In genomic region chr19:5693801-5694200, GRCm38 (mm10) we compare ENCODE assay signal across 14 mouse cellular contexts. TPM values are rescaled to one million over a fixed set of nuclear protein-coding genes. Genes with fewer than 3 reads are reported as not detected.
DNase-seq lines count a peak whose midpoint lies in the region; ATAC-seq and TF ChIP-seq lines count a peak whose summit lies in the region.
"Had no signal": no experiment of that assay in that cellular context is flagged by ENCODE, and none has a peak within 500 bp of the region (broad histone marks: within the 10 kb centered on the region; RNA-seq: fewer than 3 reads in every experiment).

No protein-coding gene starts in this region.

- peak overlapping the region; percentile 96; the same call in 1 of the 2 replicates for H3K9ac ChIP-seq in heart, embryonic 13.5 days
- no peak overlapping the region for H3K9ac ChIP-seq in lung, embryonic 14.5 days
- H3K9ac ChIP-seq in embryonic facial prominence, embryonic 12.5 days, result no peak overlapping the region
- H3K9ac ChIP-seq in limb, embryonic 15.5 days, result no peak overlapping the region
- H3K9ac ChIP-seq in hindbrain, embryonic 12.5 days, result no peak overlapping the region

- H3K4me3 ChIP-seq in heart, embryonic 13.5 days, result peak overlapping the region; percentile 81
- no peak overlapping the region for H3K4me3 ChIP-seq in lung, embryonic 14.5 days (ENCODE audit: low read depth, low read length)
- 0 out of 2 replicates have a peak overlapping the region, but pooled peaks have one; percentile 95 for H3K4me3 ChIP-seq in embryonic facial prominence, embryonic 12.5 days
- H3K4me3 ChIP-seq in limb, embryonic 15.5 days, result 0 out of 2 replicates have a peak overlapping the region, but pooled peaks have one; percentile 88
- H3K4me3 ChIP-seq in hindbrain, embryonic 12.5 days, result no peak overlapping the region

- no peaks in the 10 kb centered on the region for H3K9me3 ChIP-seq in heart, embryonic 13.5 days
- no peaks in the 10 kb centered on the region for H3K9me3 ChIP-seq in lung, embryonic 14.5 days (ENCODE audit: low read depth, low read length)
- no peaks in the 10 kb centered on the region for H3K9me3 ChIP-seq in embryonic facial prominence, embryonic 12.5 days
- no peaks in the 10 kb centered on the region for H3K9me3 ChIP-seq in limb, embryonic 15.5 days
- no peaks in the 10 kb centered on the region for H3K9me3 ChIP-seq in hindbrain, embryonic 12.5 days (replicated peaks)

- WGBS in heart, embryonic 13.5 days, result 85% methylated on average over 6 of the region's 6 CpGs
- WGBS in lung, embryonic 14.5 days, result 83% methylated on average over 6 of the region's 6 CpGs
- 85% methylated on average over 6 of the region's 6 CpGs for WGBS in embryonic facial prominence, embryonic 12.5 days
- 86% methylated on average over 6 of the region's 6 CpGs for WGBS in limb, embryonic 15.5 days
- 81% methylated on average over 6 of the region's 6 CpGs for WGBS in hindbrain, embryonic 12.5 days

- no peaks in the 10 kb centered on the region for H3K27me3 ChIP-seq in heart, embryonic 13.5 days (replicated peaks)
- no peaks in the 10 kb centered on the region for H3K27me3 ChIP-seq in lung, embryonic 14.5 days (ENCODE audit: insufficient read depth, low read length)
- H3K27me3 ChIP-seq in embryonic facial prominence, embryonic 12.5 days, result no peaks in the 10 kb centered on the region
- H3K27me3 ChIP-seq in limb, embryonic 15.5 days, result no peaks in the 10 kb centered on the region
- H3K27me3 ChIP-seq in hindbrain, embryonic 12.5 days, result peaks cover 8% of the 10 kb centered on the region; the same call in 1 of the 2 replicates
- H3K27me3 ChIP-seq: Patski had no signal

- TF ChIP-seq CTCF in lung, embryonic 14.5 days (IDR thresholded peaks at IDR 0.05; ENCODE audit: low read depth), result no peak

- peak overlapping the region; percentile 99 for H3K4me2 ChIP-seq in heart, embryonic 13.5 days
- peak overlapping the region; percentile 97; the same call in 1 of the 2 replicates for H3K4me2 ChIP-seq in lung, embryonic 14.5 days
- H3K4me2 ChIP-seq in embryonic facial prominence, embryonic 12.5 days (replicated peaks), result peak overlapping the region; percentile 94
- H3K4me2 ChIP-seq in limb, embryonic 15.5 days, result no peak overlapping the region
- no peak overlapping the region for H3K4me2 ChIP-seq in hindbrain, embryonic 12.5 days (replicated peaks)

- H3K36me3 ChIP-seq in heart, embryonic 13.5 days, result peaks cover 77% of the 10 kb centered on the region
- peaks cover 79% of the 10 kb centered on the region for H3K36me3 ChIP-seq in lung, embryonic 14.5 days (ENCODE audit: insufficient read depth)
- H3K36me3 ChIP-seq in embryonic facial prominence, embryonic 12.5 days, result peaks cover 71% of the 10 kb centered on the region
- peaks cover 68% of the 10 kb centered on the region for H3K36me3 ChIP-seq in limb, embryonic 15.5 days
- peaks cover 59% of the 10 kb centered on the region for H3K36me3 ChIP-seq in hindbrain, embryonic 12.5 days

- no peak overlapping the region for H3K27ac ChIP-seq in heart, embryonic 13.5 days (replicated peaks)
- H3K27ac ChIP-seq in lung, embryonic 14.5 days (ENCODE audit: low read depth), result no peak overlapping the region
- no peak overlapping the region for H3K27ac ChIP-seq in embryonic facial prominence, embryonic 12.5 days
- no peak overlapping the region for H3K27ac ChIP-seq in limb, embryonic 15.5 days
- no peak overlapping the region for H3K27ac ChIP-seq in hindbrain, embryonic 12.5 days
- H3K27ac ChIP-seq: hindbrain, embryonic 14.5 days had no signal

- no peak for DNase-seq in heart, adult 18-20 months
- DNase-seq in lung, embryonic 14.5 days, result no peak
- DNase-seq in lung, postnatal 10 days, result no peak
- no peak for DNase-seq in c-Kit-positive CD71-positive TER-119-positive erythroid progenitor cells, embryonic 14.5 days (ENCODE audit: low spot score)
- DNase-seq: adrenal gland, postnatal 14 days; cerebellum, adult 18-20 months had no signal

- H3K4me1 ChIP-seq in heart, embryonic 13.5 days, result peaks cover 51% of the 10 kb centered on the region
- peaks cover 12% of the 10 kb centered on the region; the same call in 1 of the 2 replicates for H3K4me1 ChIP-seq in lung, embryonic 14.5 days (ENCODE audit: insufficient read depth)
- peaks cover 36% of the 10 kb centered on the region for H3K4me1 ChIP-seq in embryonic facial prominence, embryonic 12.5 days
- H3K4me1 ChIP-seq in limb, embryonic 15.5 days, result peaks cover 48% of the 10 kb centered on the region
- peaks cover 57% of the 10 kb centered on the region for H3K4me1 ChIP-seq in hindbrain, embryonic 12.5 days

- no peak for ATAC-seq in heart, embryonic 13.5 days (ENCODE audit: extremely low read depth, insufficient number of reproducible peaks, low FRiP score, low TSS enrichment)
- no peak for ATAC-seq in lung, embryonic 14.5 days (ENCODE audit: insufficient read depth)
- ATAC-seq in embryonic facial prominence, embryonic 12.5 days (ENCODE audit: insufficient number of reproducible peaks, insufficient read depth, low FRiP score, low TSS enrichment), result no peak
- no peak for ATAC-seq in limb, embryonic 15.5 days (ENCODE audit: insufficient number of reproducible peaks, low FRiP score, low TSS enrichment, low read depth)
- ATAC-seq in hindbrain, embryonic 12.5 days (ENCODE audit: low FRiP score), result no peak
- ATAC-seq: Patski had no signal

RNA-seq across cellular contexts. Expression of gene Pcnx3, which starts 5.1 kb away (rescaled TPM):
- 13.6 and 14.9 TPM in 2 replicates for polyA plus RNA-seq in heart, embryonic 13.5 days (2015; fragmentation: Nextera tagmentation; extraction: Ambion mirVana)
- total RNA-seq in heart, adult 18-20 months (2021), result 10 to 100 TPM; 17.3 to 18.4 TPM
- polyA plus RNA-seq in lung, embryonic 14.5 days (2014; fragmentation: Nextera tagmentation; extraction: Ambion mirVana), result 28.4 and 35.2 TPM in 2 replicates
- 33.1 and 37.9 TPM in 2 replicates for polyA plus RNA-seq in embryonic facial prominence, embryonic 12.5 days (2016; fragmentation: Nextera tagmentation; extraction: Ambion mirVana)
- polyA plus RNA-seq in limb, embryonic 15.5 days (2015; fragmentation: Nextera tagmentation; extraction: Ambion mirVana), result 18.5 and 20.9 TPM in 2 replicates
- polyA plus RNA-seq in hindbrain, embryonic 12.5 days (2016; fragmentation: Nextera tagmentation; extraction: Ambion mirVana), result 34.6 and 35.0 TPM in 2 replicates

RNA-seq across cellular contexts. Expression of gene Map3k11, which starts 5.3 kb away (rescaled TPM):
- 23.2 and 24.0 TPM in 2 replicates for polyA plus RNA-seq in heart, embryonic 13.5 days (2015; fragmentation: Nextera tagmentation; extraction: Ambion mirVana)
- total RNA-seq in heart, adult 18-20 months (2021), result 10 to 100 TPM; 21.5 to 25.2 TPM
- 36.6 TPM in 2 replicates for polyA plus RNA-seq in lung, embryonic 14.5 days (2014; fragmentation: Nextera tagmentation; extraction: Ambion mirVana)
- 24.7 and 26.0 TPM in 2 replicates for polyA plus RNA-seq in embryonic facial prominence, embryonic 12.5 days (2016; fragmentation: Nextera tagmentation; extraction: Ambion mirVana)
- polyA plus RNA-seq in limb, embryonic 15.5 days (2015; fragmentation: Nextera tagmentation; extraction: Ambion mirVana), result 22.7 and 24.9 TPM in 2 replicates
- polyA plus RNA-seq in hindbrain, embryonic 12.5 days (2016; fragmentation: Nextera tagmentation; extraction: Ambion mirVana), result 21.5 and 23.3 TPM in 2 replicates

RNA-seq across cellular contexts. Expression of gene Kcnk7, which starts 10.4 kb away (rescaled TPM):
- polyA plus RNA-seq in heart, embryonic 13.5 days (2015; fragmentation: Nextera tagmentation; extraction: Ambion mirVana), result 0.29 TPM in 1 of 2 replicates, not detected in the other
- not detected for total RNA-seq in heart, adult 18-20 months (2021)
- polyA plus RNA-seq in lung, embryonic 14.5 days (2014; fragmentation: Nextera tagmentation; extraction: Ambion mirVana), result 0.32 and 0.47 TPM in 2 replicates
- polyA plus RNA-seq in embryonic facial prominence, embryonic 12.5 days (2016; fragmentation: Nextera tagmentation; extraction: Ambion mirVana), result 0.24 TPM in 1 of 2 replicates, not detected in the other
- polyA plus RNA-seq in limb, embryonic 15.5 days (2015; fragmentation: Nextera tagmentation; extraction: Ambion mirVana), result 3.1 and 4.4 TPM in 2 replicates
- polyA plus RNA-seq in hindbrain, embryonic 12.5 days (2016; fragmentation: Nextera tagmentation; extraction: Ambion mirVana), result not detected in 2 replicates
- total RNA-seq: adrenal gland, postnatal 14 days; left cerebral cortex, postnatal 36 days had no signal
- polyA plus RNA-seq: large intestine, adult 2 months had no signal

RNA-seq across cellular contexts. Expression of gene Sipa1, which starts 30.3 kb away (rescaled TPM):
- 21.9 and 23.2 TPM in 2 replicates for polyA plus RNA-seq in heart, embryonic 13.5 days (2015; fragmentation: Nextera tagmentation; extraction: Ambion mirVana)
- total RNA-seq in heart, adult 18-20 months (2021), result 10 to 100 TPM; 20.3 to 24.1 TPM
- polyA plus RNA-seq in lung, embryonic 14.5 days (2014; fragmentation: Nextera tagmentation; extraction: Ambion mirVana), result 40.4 and 49.3 TPM in 2 replicates
- polyA plus RNA-seq in embryonic facial prominence, embryonic 12.5 days (2016; fragmentation: Nextera tagmentation; extraction: Ambion mirVana), result 27.0 and 28.7 TPM in 2 replicates
- 31.1 and 31.2 TPM in 2 replicates for polyA plus RNA-seq in limb, embryonic 15.5 days (2015; fragmentation: Nextera tagmentation; extraction: Ambion mirVana)
- polyA plus RNA-seq in hindbrain, embryonic 12.5 days (2016; fragmentation: Nextera tagmentation; extraction: Ambion mirVana), result 22.4 and 25.4 TPM in 2 replicates

RNA-seq across cellular contexts. Expression of gene Ehbp1l1, which starts 32.3 kb away (rescaled TPM):
- 85.9 and 96.8 TPM in 2 replicates for polyA plus RNA-seq in heart, embryonic 13.5 days (2015; fragmentation: Nextera tagmentation; extraction: Ambion mirVana)
- total RNA-seq in heart, adult 18-20 months (2021), result 100 to 1,000 TPM; 134 to 144 TPM
- polyA plus RNA-seq in lung, embryonic 14.5 days (2014; fragmentation: Nextera tagmentation; extraction: Ambion mirVana), result 15.5 and 17.4 TPM in 2 replicates
- polyA plus RNA-seq in embryonic facial prominence, embryonic 12.5 days (2016; fragmentation: Nextera tagmentation; extraction: Ambion mirVana), result 14.4 TPM in 2 replicates
- 28.9 and 48.5 TPM in 2 replicates for polyA plus RNA-seq in limb, embryonic 15.5 days (2015; fragmentation: Nextera tagmentation; extraction: Ambion mirVana)
- 10.8 and 12.1 TPM in 2 replicates for polyA plus RNA-seq in hindbrain, embryonic 12.5 days (2016; fragmentation: Nextera tagmentation; extraction: Ambion mirVana)

Comparison
In these comparisons a context has a peak if more than half of its experiments do, and no peak if none do; other contexts are left out.
1. H3K4me2 ChIP-seq: peak in heart, embryonic 13.5 days (single experiment), lung, embryonic 14.5 days (single experiment) and embryonic facial prominence, embryonic 12.5 days (single experiment); none in limb, embryonic 15.5 days (single experiment) and hindbrain, embryonic 12.5 days (single experiment).
2. H3K4me3 ChIP-seq: peak in heart, embryonic 13.5 days (single experiment), embryonic facial prominence, embryonic 12.5 days (single experiment) and limb, embryonic 15.5 days (single experiment); none in lung, embryonic 14.5 days (single experiment) and hindbrain, embryonic 12.5 days (single experiment).